Mouse (Mus musculus): ENCODE measurements at regions not wholly inside any gene's neighbourhood (a gene's known extent, or its start where the extent isn't known, plus 50 kb on each side); places are given as distances from the start of the nearest gene placed in this dataset.

- no peak for DNase-seq
These were observed 90.9 kb upstream of the Myocd start for GRCm38 (mm10) chr11:65360729-65361128.

- no peak for DNase-seq
These were observed 89.1 kb upstream of the Myocd start for GRCm38 (mm10) chr11:65358908-65359307.

GRCm38 (mm10) chr11:65352516-65352915 lies 82.7 kb upstream of the Myocd start:
- DNase-seq, result no peak

GRCm38 (mm10) chr11:65349013-65349412 lies 79.2 kb upstream of the Myocd start:
- DNase-seq, result no peak

- DNase-seq, result no peak
These were observed 72.1 kb upstream of the Myocd start for GRCm38 (mm10) chr11:65341683-65342440.

GRCm38 (mm10) chr11:65334286-65334685 lies 64.5 kb upstream of the Myocd start:
- no peak for DNase-seq

- DNase-seq, result no peak
These were observed 63.3 kb upstream of the Myocd start for GRCm38 (mm10) chr11:65333101-65333500.

GRCm38 (mm10) chr11:65322877-65323440 lies 53.2 kb upstream of the Myocd start:
- peak; percentile 20 to 31 for DNase-seq

Data from lung, adult 18-20 months (tissue).